Mouse (Mus musculus): ENCODE data around the gene Ints13. TPM values are rescaled to one million over a fixed set of nuclear protein-coding genes. Genes with fewer than 3 reads are reported as not detected.
A peak's percentile ranks its signal among the peaks of the same experiment; 100 is the strongest.

Gene Ints13
- polyA plus RNA-seq, 1 experiment, result 67.3 TPM

- H3K4me3 ChIP-seq (replicated peaks; ENCODE audit: insufficient read depth, low read depth, low read length), result no peak overlapping the region
- H3K27me3 ChIP-seq (ENCODE audit: control insufficient read depth, insufficient read depth, low read length), result no peaks in the 10 kb centered on the region
- no peak overlapping the region for H3K27ac ChIP-seq (ENCODE audit: insufficient read depth, low read length)
- DNase-seq, result no peak
- WGBS, result 30% methylated on average over 10 of the region's 10 CpGs
- TF ChIP-seq POLR2A (IDR thresholded peaks at IDR 0.05; ENCODE audit: borderline replicate concordance, insufficient read depth, low read length) (no peak), CTCF (IDR thresholded peaks at IDR 0.05; ENCODE audit: borderline replicate concordance, insufficient read depth, low read depth, low read length) (no peak)
- H3K4me1 ChIP-seq (ENCODE audit: control insufficient read depth, insufficient read depth, low read length), result no peaks in the 10 kb centered on the region
Observed at GRCm38 (mm10) chr6:146603651-146604050, 26.0 kb upstream of the Ints13 start.

- no peak overlapping the region for H3K4me3 ChIP-seq (replicated peaks; ENCODE audit: insufficient read depth, low read depth, low read length)
- H3K27ac ChIP-seq (ENCODE audit: insufficient read depth, low read length), result no peak overlapping the region
- no peak for TF ChIP-seq POLR2A (IDR thresholded peaks at IDR 0.05; ENCODE audit: borderline replicate concordance, insufficient read depth, low read length)
- no peak for TF ChIP-seq CTCF (IDR thresholded peaks at IDR 0.05; ENCODE audit: borderline replicate concordance, insufficient read depth, low read depth, low read length)
- DNase-seq, result no peak
- WGBS, result 82% methylated on average over 4 of the region's 4 CpGs
- no peaks in the 10 kb centered on the region for H3K4me1 ChIP-seq (ENCODE audit: control insufficient read depth, insufficient read depth, low read length)
- H3K27me3 ChIP-seq (ENCODE audit: control insufficient read depth, insufficient read depth, low read length), result no peaks in the 10 kb centered on the region
Observed at GRCm38 (mm10) chr6:146602601-146603000, 25.0 kb upstream of the Ints13 start.

- Histone ChIP-seq H3K27ac (ENCODE audit: insufficient read depth, low read length) (no peak overlapping the region), H3K27me3 (ENCODE audit: control insufficient read depth, insufficient read depth, low read length) (no peaks in the 10 kb centered on the region), H3K4me3 (replicated peaks; ENCODE audit: insufficient read depth, low read depth, low read length) (no peak overlapping the region), H3K4me1 (ENCODE audit: control insufficient read depth, insufficient read depth, low read length) (peaks cover 2% of the 10 kb centered on the region; the same call in 1 of the 2 replicates)
- DNase-seq, result no peak
- TF ChIP-seq CTCF (IDR thresholded peaks at IDR 0.05; ENCODE audit: borderline replicate concordance, insufficient read depth, low read depth, low read length) (no peak), POLR2A (IDR thresholded peaks at IDR 0.05; ENCODE audit: borderline replicate concordance, insufficient read depth, low read length) (no peak)
- 84% methylated on average over 5 of the region's 5 CpGs for WGBS
Observed at GRCm38 (mm10) chr6:146585134-146585533, 7.5 kb upstream of the Ints13 start.

DNA sequence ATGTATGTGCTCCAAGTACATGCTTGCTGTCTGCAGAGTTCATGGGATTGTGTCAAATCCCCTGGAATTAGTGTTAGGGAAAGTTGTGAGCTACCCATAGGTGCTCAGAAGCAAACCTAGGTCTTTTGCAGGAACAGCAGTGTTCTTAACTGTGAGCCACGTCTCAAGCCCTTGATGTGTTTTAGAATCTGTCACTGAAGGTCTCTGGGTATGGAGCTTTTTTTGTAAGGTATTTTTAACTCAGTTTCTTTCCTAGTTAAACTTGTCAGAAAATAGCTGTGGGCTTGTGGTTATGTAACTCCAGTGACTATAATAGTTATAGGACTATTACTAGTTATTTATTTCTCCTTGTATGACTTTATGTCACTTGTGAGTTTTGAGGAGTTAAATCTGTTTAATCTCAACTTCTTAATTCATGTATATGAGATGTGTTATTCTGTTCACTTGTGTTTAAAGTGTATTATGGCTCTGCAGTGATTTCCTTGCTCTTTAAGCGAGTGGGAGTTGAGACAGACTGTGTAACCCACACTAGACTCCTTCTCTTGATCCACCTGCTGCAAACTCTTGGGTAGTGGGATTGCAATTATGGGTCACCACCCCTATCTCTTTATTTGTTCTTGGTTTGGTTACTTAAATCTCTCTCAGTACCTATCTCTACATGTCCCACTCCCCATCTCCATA is 5.9 kb upstream of the Ints13 start:
- no peak overlapping the region for H3K27ac ChIP-seq (ENCODE audit: insufficient read depth, low read length)
- TF ChIP-seq POLR2A (IDR thresholded peaks at IDR 0.05; ENCODE audit: borderline replicate concordance, insufficient read depth, low read length) (no peak), CTCF (IDR thresholded peaks at IDR 0.05; ENCODE audit: borderline replicate concordance, insufficient read depth, low read depth, low read length) (no peak)
- peaks cover 5% of the 10 kb centered on the region for H3K4me1 ChIP-seq (ENCODE audit: control insufficient read depth, insufficient read depth, low read length)
- no peak overlapping the region for H3K4me3 ChIP-seq (replicated peaks; ENCODE audit: insufficient read depth, low read depth, low read length)
- DNase-seq, result no peak
- no peaks in the 10 kb centered on the region for H3K27me3 ChIP-seq (ENCODE audit: control insufficient read depth, insufficient read depth, low read length)
- 78% methylated on average over 2 of the region's 2 CpGs for WGBS

GRCm38 (mm10) chr6:146580381-146580926 is 2.8 kb upstream of the Ints13 start:
- H3K4me3 ChIP-seq (replicated peaks; ENCODE audit: insufficient read depth, low read depth, low read length), result no peak overlapping the region
- no peak overlapping the region for H3K27ac ChIP-seq (ENCODE audit: insufficient read depth, low read length)
- H3K4me1 ChIP-seq (ENCODE audit: control insufficient read depth, insufficient read depth, low read length), result peaks cover 7% of the 10 kb centered on the region
- H3K27me3 ChIP-seq (ENCODE audit: control insufficient read depth, insufficient read depth, low read length), result no peaks in the 10 kb centered on the region
- 17% methylated on average over 2 of the region's 2 CpGs for WGBS
- DNase-seq, result no peak
- TF ChIP-seq CTCF (IDR thresholded peaks at IDR 0.05; ENCODE audit: borderline replicate concordance, insufficient read depth, low read depth, low read length), result no peak
- no peak for TF ChIP-seq POLR2A (IDR thresholded peaks at IDR 0.05; ENCODE audit: borderline replicate concordance, insufficient read depth, low read length)

DNA sequence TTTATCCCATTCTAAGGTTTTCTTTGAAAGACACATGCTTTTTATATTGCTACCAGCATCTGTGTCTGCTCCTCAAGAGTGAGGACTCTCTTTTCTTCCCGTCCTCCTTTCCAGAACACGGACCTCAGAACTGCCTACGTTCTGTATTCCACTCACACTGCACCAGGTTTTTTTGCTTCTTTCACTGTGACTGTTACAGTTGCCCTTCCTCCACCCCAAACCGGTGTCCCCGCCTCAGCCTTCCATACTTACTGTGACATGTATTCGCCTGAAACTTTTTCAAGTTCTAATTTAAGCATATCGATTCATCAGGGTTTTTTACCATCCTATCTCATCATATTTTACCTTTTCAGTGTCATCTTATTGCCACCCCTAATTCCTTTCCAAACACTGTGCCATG is 951 bp upstream of the Ints13 start:
- DNase-seq, result peak in 1 of 2 experiments; percentile 34
- WGBS, result 3% methylated on average over 7 of the region's 7 CpGs
- peaks cover 5% of the 10 kb centered on the region; the same call in 1 of the 2 replicates for H3K4me1 ChIP-seq (ENCODE audit: control insufficient read depth, insufficient read depth, low read length)
- H3K27me3 ChIP-seq (ENCODE audit: control insufficient read depth, insufficient read depth, low read length), result no peaks in the 10 kb centered on the region
- H3K4me3 ChIP-seq (replicated peaks; ENCODE audit: insufficient read depth, low read depth, low read length), result peak overlapping the region; percentile 95
- no peak for TF ChIP-seq POLR2A (IDR thresholded peaks at IDR 0.05; ENCODE audit: borderline replicate concordance, insufficient read depth, low read length)
- TF ChIP-seq CTCF (IDR thresholded peaks at IDR 0.05; ENCODE audit: borderline replicate concordance, insufficient read depth, low read depth, low read length), result no peak
- no peak overlapping the region; the same call in 1 of the 2 replicates for H3K27ac ChIP-seq (ENCODE audit: insufficient read depth, low read length)

DNA sequence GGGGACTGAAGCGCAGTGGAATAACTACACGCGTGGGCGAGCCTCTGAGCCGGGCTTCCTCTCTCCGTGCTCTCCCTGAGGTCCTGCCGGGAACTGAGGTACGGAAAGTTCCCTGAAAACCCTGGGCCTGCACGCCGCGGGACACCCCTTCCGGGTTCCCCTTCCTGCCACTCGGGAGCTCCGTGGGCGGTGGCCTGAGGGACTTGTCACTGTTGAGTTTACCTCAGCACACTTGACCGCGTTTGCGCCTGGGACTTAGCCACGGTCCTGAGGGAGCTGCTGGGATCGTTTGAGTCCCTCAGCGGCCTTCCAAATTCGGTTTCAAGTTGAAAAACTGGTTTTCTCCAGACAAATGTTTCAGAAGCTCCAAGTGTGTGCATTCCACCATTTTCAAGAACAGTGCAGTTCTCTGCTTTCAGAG is 486 bp upstream of the Ints13 start:
- Histone ChIP-seq H3K4me1 (ENCODE audit: control insufficient read depth, insufficient read depth, low read length) (peaks cover 5% of the 10 kb centered on the region; the same call in 1 of the 2 replicates), H3K27ac (ENCODE audit: insufficient read depth, low read length) (peak overlapping the region; percentile 83), H3K27me3 (ENCODE audit: control insufficient read depth, insufficient read depth, low read length) (no peaks in the 10 kb centered on the region), H3K4me3 (replicated peaks; ENCODE audit: insufficient read depth, low read depth, low read length) (peak overlapping the region; percentile 95)
- DNase-seq, result no peak
- WGBS, result under 1% methylated on average over 22 of the region's 22 CpGs
- TF ChIP-seq CTCF (IDR thresholded peaks at IDR 0.05; ENCODE audit: borderline replicate concordance, insufficient read depth, low read depth, low read length) (no peak), POLR2A (IDR thresholded peaks at IDR 0.05; ENCODE audit: borderline replicate concordance, insufficient read depth, low read length) (no peak)

GRCm38 (mm10) chr6:146576903-146577302 is 732 bp downstream of the Ints13 start, which contains the start of gene Fgfr1op2:
Gene Fgfr1op2, plus strand, starts transcription at chr6:146577203.
- no peak for DNase-seq
- TF ChIP-seq CTCF (IDR thresholded peaks at IDR 0.05; ENCODE audit: borderline replicate concordance, insufficient read depth, low read depth, low read length) (no peak), POLR2A (IDR thresholded peaks at IDR 0.05; ENCODE audit: borderline replicate concordance, insufficient read depth, low read length) (no peak)
- 1% methylated on average over 13 of the region's 13 CpGs for WGBS
- no peaks in the 10 kb centered on the region for H3K27me3 ChIP-seq (ENCODE audit: control insufficient read depth, insufficient read depth, low read length)
- peak within 1 kb of the TSS; percentile 93 for H3K27ac ChIP-seq (ENCODE audit: insufficient read depth, low read length)
- peaks cover 5% of the 10 kb centered on the region; the same call in 1 of the 2 replicates for H3K4me1 ChIP-seq (ENCODE audit: control insufficient read depth, insufficient read depth, low read length)
- H3K4me3 ChIP-seq (replicated peaks; ENCODE audit: insufficient read depth, low read depth, low read length), result peak within 1 kb of the TSS; percentile 95

All from cerebellum, adult 2 months (tissue).